In the genomic region with DNA sequence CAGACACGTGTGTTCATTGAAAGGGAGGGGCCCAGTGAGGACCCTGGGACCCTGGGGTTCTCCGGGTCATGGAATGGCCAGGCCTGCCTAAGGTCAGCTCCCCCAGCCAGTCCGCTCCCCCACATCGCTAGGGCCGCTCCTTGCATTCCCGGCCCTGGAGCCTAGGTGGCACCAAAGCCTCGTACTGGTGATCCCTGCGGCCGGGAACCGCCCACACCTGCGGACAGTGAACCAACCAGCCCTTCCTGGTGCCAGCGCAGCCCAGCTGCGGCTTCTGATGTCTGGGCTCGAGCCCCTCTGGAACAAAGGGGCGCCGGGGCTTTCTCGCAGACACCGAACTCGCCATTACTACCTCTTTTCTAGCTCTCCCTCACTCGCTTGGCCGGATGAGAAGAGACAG, we compare ENCODE assay signal across 8 mouse cellular contexts. TPM values are rescaled to one million over a fixed set of nuclear protein-coding genes. Genes with fewer than 3 reads are reported as not detected.
DNase-seq lines count a peak whose midpoint lies in the region; ATAC-seq and TF ChIP-seq lines count a peak whose summit lies in the region.

No protein-coding gene starts in this region.

- TF ChIP-seq CTCF in cortical plate, adult 2 months (IDR thresholded peaks at IDR 0.05; ENCODE audit: extremely low read depth, insufficient read depth, low read length) = peak; percentile 68
- TF ChIP-seq CTCF in hindbrain, postnatal 0 days (IDR thresholded peaks at IDR 0.05; ENCODE audit: low read depth) = peak; percentile 90

- no peaks in the 10 kb centered on the region for H3K9me3 ChIP-seq in hindbrain, postnatal 0 days (ENCODE audit: low read length)

- TF ChIP-seq POLR2A in cortical plate, adult 2 months (IDR thresholded peaks at IDR 0.05; ENCODE audit: extremely low read depth, insufficient read depth, low read length) = no peak

- intact Hi-C loops in left cerebral cortex, postnatal 10 days (cut with DNase I) = loop anchor here (5.0 kb wide), 2 partner anchors 80 to 95 kb away; partner anchors contain the start of gene Nsrp1

- H3K9ac ChIP-seq in hindbrain, postnatal 0 days (replicated peaks; ENCODE audit: low read length) = 0 out of 2 replicates have a peak overlapping the region, but pooled peaks have one; percentile 9

- peaks cover 3% of the 10 kb centered on the region; the same call in 1 of the 2 replicates for H3K4me1 ChIP-seq in cortical plate, adult 2 months (ENCODE audit: control insufficient read depth, insufficient read depth, low read length)
- H3K4me1 ChIP-seq in hindbrain, postnatal 0 days (ENCODE audit: insufficient read depth, low read length) = no peaks in the 10 kb centered on the region

- H3K27ac ChIP-seq in cortical plate, adult 2 months (ENCODE audit: insufficient read depth, low read length) = no peak overlapping the region
- no peak overlapping the region for H3K27ac ChIP-seq in hindbrain, postnatal 0 days

- ATAC-seq in hindbrain, postnatal 0 days = peak; percentile 83
- peak; percentile 70 for ATAC-seq in megakaryocyte progenitor cell, adult 5-6 weeks (replicated peaks; ENCODE audit: poor library complexity)

- no peak overlapping the region; the same call in none of the 2 replicates for H3K4me3 ChIP-seq in cortical plate, adult 2 months (ENCODE audit: insufficient read depth, low read length)
- peak overlapping the region; percentile 41 for H3K4me3 ChIP-seq in hindbrain, postnatal 0 days (ENCODE audit: low read length)

- H3K4me2 ChIP-seq in hindbrain, postnatal 0 days (ENCODE audit: low read depth, low read length) = peak overlapping the region; percentile 78

- H3K36me3 ChIP-seq in hindbrain, postnatal 0 days (ENCODE audit: insufficient read depth, low read length) = no peaks in the 10 kb centered on the region

- WGBS in hindbrain, postnatal 0 days = 1% methylated on average over 21 of the region's 21 CpGs

- DNase-seq in adipocyte (ENCODE audit: low spot score) = peak; percentile 69
- peak; percentile 24 to 47 for DNase-seq in gastrocnemius, adult 8-10 months (ENCODE audit: low spot score in 2 of 2)
- peak; percentile 82 for DNase-seq in hindbrain, postnatal 0 days (ENCODE audit: low spot score)
- DNase-seq in left cerebral cortex, postnatal 10 days (ENCODE audit: extremely low spot score in 1 of 2, low spot score in 2 of 2) = peak; percentile 33 to 81
- peak; percentile 54 to 75 for DNase-seq in right cerebral cortex, postnatal 10 days (ENCODE audit: low spot score in 2 of 2)
- DNase-seq in urinary bladder, postnatal 14 days (ENCODE audit: low spot score) = peak; percentile 82

- H3K27me3 ChIP-seq in hindbrain, postnatal 0 days (ENCODE audit: insufficient read depth, low read length) = peaks cover 25% of the 10 kb centered on the region

RNA-seq across cellular contexts. Expression of gene Slc6a4, which starts 1.1 kb away (rescaled TPM):
- polyA plus RNA-seq in cortical plate, adult 2 months (2012; rRNA removed) = 0.04 TPM in 1 of 2 replicates, not detected in the other
- under 1 TPM; 0.15 to 0.44 (median 0.20) TPM for total RNA-seq in gastrocnemius, adult 8-10 months (2022)
- total RNA-seq in hindbrain, postnatal 0 days (2014; rRNA removed) = 23.9 and 28.0 TPM in 2 replicates
- polyA plus RNA-seq in hindbrain, postnatal 0 days (2015; fragmentation: Nextera tagmentation; extraction: Ambion mirVana) = 12.4 and 17.6 TPM in 2 replicates
- 1 to 10 TPM in 1 of 2 experiments, under 1 TPM in 1; 0.66 to 1.1 TPM for total RNA-seq in left cerebral cortex, postnatal 10 days (2021)
- total RNA-seq in megakaryocyte progenitor cell, adult 5-6 weeks (2015) = not detected in 2 replicates
- not detected in 2 replicates for total RNA-seq in megakaryocyte progenitor cell, adult 5-6 weeks (2017)

Comparison
In these comparisons a context has a peak if more than half of its experiments do, and no peak if none do; other contexts are left out.
1. RNA of gene Slc6a4, which starts 1.1 kb away (total RNA-seq): 23.9 to 28.0 TPM in hindbrain, postnatal 0 days; 0.66 to 1.1 TPM in left cerebral cortex, postnatal 10 days, 0.15 to 0.44 TPM in gastrocnemius, adult 8-10 months and not detected in megakaryocyte progenitor cell, adult 5-6 weeks; every median in the first group is over 10 times any median in the second.
2. Peak in every context shown above with its lines, with median percentiles within 50 percentile points of each other: DNase-seq.